Mouse (Mus musculus) limb, embryonic 14.5 days (tissue): ENCODE data around the gene Mx1. TPM values are rescaled to one million over a fixed set of nuclear protein-coding genes. Genes with fewer than 3 reads are reported as not detected.
A peak's percentile ranks its signal among the peaks of the same experiment; 100 is the strongest.

Experiments used
- ATAC-seq: fragments of 200-750 bp; cut with Nextera tagmentation; 2 replicates; pipeline ENCODE4 v1.8.0; 2017; ENCODE audit warnings: low read depth, moderate number of reproducible peaks, moderate TSS enrichment; ENCODE audit not compliant: low FRiP score
- DNase-seq: peaks from one replicate; pipeline ENCODE4 v3.0.0-alpha.2; 2015; ENCODE audit warnings: low spot score
- H3K27ac ChIP-seq: fragments of 300-500 bp; sonication (generic); replicated peaks from 2 replicates; pipeline ENCODE4 v1.5.1; 2014; ENCODE audit warnings: low read depth, mild to moderate bottlenecking, low read length, moderate library complexity, mixed read lengths
- H3K27me3 ChIP-seq: fragments of 300-500 bp; sonication (generic); 2 replicates; pipeline ENCODE4 v1.6.1; 2014; ENCODE audit warnings: low read length, mixed read lengths; ENCODE audit not compliant: control insufficient read depth, insufficient read depth
- H3K36me3 ChIP-seq: fragments of 300-500 bp; sonication (generic); 2 replicates; pipeline ENCODE4 v1.6.1; 2014; ENCODE audit warnings: mild to moderate bottlenecking, low read length, moderate library complexity, mixed read lengths; ENCODE audit not compliant: control insufficient read depth, insufficient read depth
- H3K4me1 ChIP-seq: fragments of 300-500 bp; sonication (generic); 2 replicates; pipeline ENCODE4 v1.6.1; 2014; ENCODE audit warnings: antibody characterized with exemption, low read length, mixed read lengths; ENCODE audit not compliant: control insufficient read depth, insufficient read depth
- H3K4me2 ChIP-seq: fragments of 300-500 bp; sonication (generic); replicated peaks from 2 replicates; pipeline ENCODE4 v1.6.1; 2014; ENCODE audit warnings: low read depth, mild to moderate bottlenecking, low read length, moderate library complexity; ENCODE audit not compliant: severe bottlenecking
- H3K4me3 ChIP-seq: fragments of 300-500 bp; sonication (generic); replicated peaks from 2 replicates; pipeline ENCODE4 v1.5.1; 2014; ENCODE audit warnings: low read length
- H3K9ac ChIP-seq: fragments of 300-500 bp; sonication (generic); 2 replicates; pipeline ENCODE4 v1.6.1; 2014; ENCODE audit warnings: mild to moderate bottlenecking, low read depth, low read length, moderate library complexity; ENCODE audit not compliant: severe bottlenecking
- H3K9me3 ChIP-seq: fragments of 300-500 bp; sonication (generic); 2 replicates; pipeline ENCODE4 v1.6.1; 2016; ENCODE audit warnings: low read length; ENCODE audit not compliant: control insufficient read depth
- POLR2A ChIP-seq: fragments of 200-500 bp; IDR thresholded peaks from 2 replicates; pipeline ENCODE4 v1.8.0; 2012; ENCODE audit warnings: inconsistent platforms, mild to moderate bottlenecking, moderate library complexity, borderline replicate concordance; ENCODE audit not compliant: insufficient read depth, insufficient read length; ENCODE audit errors: extremely low read depth
- WGBS: fragments of 180-500 bp; shearing (Covaris S2); extraction: QIAGEN DNeasy Blood & Tissue Kit; methylation state at CpG from one replicate; pipeline ENCODE4 v1.1.7; 2014; 5-methylcytosine and 5-hydroxymethylcytosine counted together
- polyA plus RNA-seq, 2 experiments: library from polyadenylated mRNA; depleted of rRNA in 1 of 2; stranded (reverse) in 1 of 2; unstranded in 1 of 2; fragments of >200 nt; fragmentation: Nextera tagmentation in 1 of 2; extraction: Ambion mirVana in 1 of 2; gene quantifications; 2 replicates each; pipeline versions ENCODE4 v1.2.1 to v1.2.3; 2012 to 2014

Mx1 gene
- polyA plus RNA-seq, 2 experiments = 0.37 to 0.64 TPM

DNA sequence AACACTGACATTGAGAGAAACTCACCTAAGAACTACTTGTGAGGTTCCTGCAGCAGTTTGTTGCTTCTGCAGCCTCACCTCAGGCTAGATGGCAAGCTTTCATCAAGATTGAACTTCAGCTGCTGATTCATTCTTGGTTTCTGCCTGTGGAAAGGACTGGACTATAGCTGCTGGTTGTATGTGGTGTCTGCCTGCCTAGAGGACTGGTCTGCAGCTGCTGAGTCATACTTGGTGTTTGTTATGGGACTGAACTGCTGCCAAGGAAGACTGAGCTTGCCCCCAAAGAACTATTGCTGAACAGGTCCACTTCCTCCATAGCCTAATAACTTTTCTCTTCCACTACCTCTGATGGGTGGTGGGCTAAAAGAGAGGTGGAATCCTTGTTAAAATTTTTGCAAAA is 15.3 kb downstream of the Mx1 start:
- no peak overlapping the region for H3K4me3 ChIP-seq
- H3K36me3 ChIP-seq = no peaks in the 10 kb centered on the region
- no peak for TF ChIP-seq POLR2A
- H3K4me2 ChIP-seq = no peak overlapping the region
- ATAC-seq (no peak), DNase-seq (no peak)
- no peaks in the 10 kb centered on the region for H3K27me3 ChIP-seq
- no peak overlapping the region for H3K27ac ChIP-seq
- H3K9ac ChIP-seq = no peak overlapping the region
- H3K4me1 ChIP-seq = no peaks in the 10 kb centered on the region
- H3K9me3 ChIP-seq = no peaks in the 10 kb centered on the region

DNA sequence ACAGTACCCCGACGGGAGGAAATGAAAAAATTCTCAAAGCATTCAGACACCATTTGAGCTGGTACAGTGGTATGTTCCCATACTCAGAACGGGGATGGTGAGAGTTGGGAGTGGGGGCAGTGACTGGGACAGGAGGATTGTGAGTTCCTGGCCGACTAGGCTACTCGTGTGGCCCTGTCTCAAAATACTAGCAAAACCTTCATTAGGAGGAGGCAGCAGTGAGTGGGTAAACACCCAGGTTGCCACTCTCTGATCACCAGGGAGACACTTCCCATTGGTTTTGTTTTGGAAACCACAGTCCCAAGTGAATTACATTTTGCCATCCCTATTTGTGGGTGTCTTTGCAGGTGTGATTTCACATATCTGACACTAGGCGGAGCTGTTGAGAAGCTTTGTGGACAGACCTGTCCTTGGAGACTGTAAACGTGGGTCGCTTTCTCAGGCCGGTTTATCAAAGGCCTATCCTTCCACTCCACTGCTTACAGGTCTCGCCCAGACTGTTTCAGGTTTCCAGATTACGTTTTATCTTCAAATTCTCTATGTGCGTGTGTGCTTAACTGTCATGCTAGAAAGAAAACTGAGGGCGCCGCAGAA is 18.9 kb downstream of the Mx1 start:
- Histone ChIP-seq H3K27ac (no peak overlapping the region), H3K9me3 (no peaks in the 10 kb centered on the region), H3K4me1 (no peaks in the 10 kb centered on the region), H3K4me2 (no peak overlapping the region), H3K9ac (no peak overlapping the region), H3K27me3 (no peaks in the 10 kb centered on the region), H3K36me3 (no peaks in the 10 kb centered on the region), H3K4me3 (no peak overlapping the region)
- DNase-seq (peak; percentile 71), ATAC-seq (no peak)
- no peak for TF ChIP-seq POLR2A
- 52% methylated on average over 14 of the region's 14 CpGs for WGBS

DNA sequence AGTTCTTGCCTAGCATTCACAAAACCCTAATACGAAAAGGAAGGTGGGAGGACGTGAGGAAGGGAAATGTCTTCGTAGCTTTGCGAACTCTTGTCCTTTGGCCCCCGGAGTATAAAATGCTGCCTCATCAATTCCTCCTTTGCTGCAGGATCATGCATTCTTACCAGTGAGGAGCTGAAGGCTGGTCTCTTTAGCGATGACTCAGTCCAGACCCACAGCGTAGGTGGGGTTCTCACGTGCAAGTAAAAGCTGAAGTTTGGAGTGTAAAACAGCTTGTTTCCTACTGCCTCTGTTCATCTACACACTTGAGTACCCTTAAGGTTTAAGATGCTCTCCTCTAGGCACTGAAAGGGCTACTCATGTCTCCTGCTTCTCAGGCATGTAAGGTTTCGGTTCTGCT is 20.7 kb downstream of the Mx1 start:
- no peaks in the 10 kb centered on the region for H3K27me3 ChIP-seq
- no peak for TF ChIP-seq POLR2A
- no peaks in the 10 kb centered on the region for H3K36me3 ChIP-seq
- DNase-seq (no peak), ATAC-seq (no peak)
- H3K9ac ChIP-seq = no peak overlapping the region
- no peak overlapping the region for H3K4me2 ChIP-seq
- H3K27ac ChIP-seq = no peak overlapping the region
- no peaks in the 10 kb centered on the region for H3K4me1 ChIP-seq
- WGBS = 84% methylated on average over 9 of the region's 9 CpGs
- H3K4me3 ChIP-seq = no peak overlapping the region
- no peaks in the 10 kb centered on the region for H3K9me3 ChIP-seq

DNA sequence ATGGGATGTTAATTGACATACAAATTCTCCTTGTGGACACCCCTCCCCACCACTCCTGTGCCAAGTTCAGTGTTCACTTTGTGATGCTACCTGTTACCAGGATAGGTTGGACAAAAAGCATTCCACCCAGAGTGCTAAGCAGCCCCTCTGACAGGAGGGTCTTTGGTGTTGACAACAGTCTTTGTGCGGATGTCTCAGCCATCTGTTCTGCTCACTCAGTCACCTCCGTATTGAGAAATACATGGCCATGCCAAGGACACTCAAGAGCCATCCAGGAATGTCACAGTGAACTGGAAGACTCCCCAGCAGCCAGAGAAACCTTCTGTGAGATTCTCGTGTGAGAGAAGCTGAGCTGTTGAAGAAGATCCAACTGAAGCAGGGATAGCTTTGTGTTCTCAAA is 24.5 kb downstream of the Mx1 start:
- Histone ChIP-seq H3K27ac (no peak overlapping the region), H3K27me3 (no peaks in the 10 kb centered on the region), H3K4me3 (no peak overlapping the region), H3K36me3 (no peaks in the 10 kb centered on the region), H3K4me1 (no peaks in the 10 kb centered on the region), H3K4me2 (no peak overlapping the region), H3K9me3 (no peaks in the 10 kb centered on the region), H3K9ac (no peak overlapping the region)
- WGBS = 76% methylated on average over 3 of the region's 3 CpGs
- ATAC-seq (no peak), DNase-seq (no peak)
- TF ChIP-seq POLR2A = no peak

DNA sequence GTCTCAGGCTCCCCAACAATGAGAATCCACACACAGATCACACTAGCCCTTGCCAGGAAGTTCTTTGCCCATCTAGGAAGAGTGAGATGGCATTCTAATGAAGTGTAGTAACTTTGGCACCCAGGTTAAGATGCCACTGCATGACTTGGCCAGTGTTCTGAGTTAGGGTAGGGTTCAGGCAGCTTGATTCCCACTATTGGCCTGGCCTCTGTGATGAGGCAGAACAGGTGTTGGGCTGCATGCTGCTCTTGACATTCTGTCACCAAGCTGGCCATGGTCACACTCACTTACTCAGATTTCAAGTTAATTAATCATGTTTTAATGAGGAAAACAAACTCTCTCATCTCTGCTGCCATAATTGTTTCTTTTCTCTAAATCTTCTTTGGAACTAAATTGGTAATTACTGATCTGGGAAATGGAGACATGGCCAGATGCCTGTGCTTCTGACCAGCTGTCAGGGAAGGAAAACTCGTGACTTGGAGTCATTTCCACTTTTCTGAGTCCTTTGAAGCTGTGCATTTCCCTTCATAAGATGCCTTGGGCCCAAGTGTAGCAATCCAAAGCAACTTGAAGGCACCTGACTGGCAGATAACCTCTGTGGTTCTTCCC is 25.2 kb downstream of the Mx1 start:
- 15% methylated on average over 1 of the region's 1 CpGs for WGBS
- Histone ChIP-seq H3K4me2 (no peak overlapping the region), H3K4me1 (no peaks in the 10 kb centered on the region), H3K36me3 (no peaks in the 10 kb centered on the region), H3K9me3 (no peaks in the 10 kb centered on the region), H3K9ac (no peak overlapping the region), H3K27me3 (no peaks in the 10 kb centered on the region), H3K27ac (no peak overlapping the region), H3K4me3 (no peak overlapping the region)
- TF ChIP-seq POLR2A = no peak
- ATAC-seq (no peak), DNase-seq (no peak)
